Mouse (Mus musculus) midbrain, embryonic 16.5 days (tissue): ENCODE results near the gene Sdhaf1. TPM values are rescaled to one million over a fixed set of nuclear protein-coding genes. Genes with fewer than 3 reads are reported as not detected.
A peak's percentile ranks its signal among the peaks of the same experiment; 100 is the strongest.

Source experiments
- ATAC-seq: fragments of 200-750 bp; cut with Nextera tagmentation; 2 replicates; pipeline ENCODE4 v1.8.0; 2017; ENCODE audit warnings: moderate TSS enrichment
- H3K27ac ChIP-seq: fragments of 300-500 bp; sonication (generic); 2 replicates; pipeline ENCODE4 v1.5.1; 2014; ENCODE audit warnings: mild to moderate bottlenecking, low read length, mixed read lengths
- H3K27me3 ChIP-seq: fragments of 300-500 bp; sonication (generic); 2 replicates; pipeline ENCODE4 v1.6.1; 2014; ENCODE audit warnings: low read depth, low read length, mixed read lengths; ENCODE audit not compliant: control insufficient read depth, insufficient read depth
- H3K36me3 ChIP-seq: fragments of 300-500 bp; sonication (generic); 2 replicates; pipeline ENCODE4 v1.6.1; 2014; ENCODE audit warnings: mild to moderate bottlenecking, low read length, moderate library complexity, mixed read lengths; ENCODE audit not compliant: control insufficient read depth, insufficient read depth
- H3K4me1 ChIP-seq: fragments of 300-500 bp; sonication (generic); 2 replicates; pipeline ENCODE4 v1.6.1; 2014; ENCODE audit warnings: mild to moderate bottlenecking, low read length, mixed read lengths; ENCODE audit not compliant: control insufficient read depth, insufficient read depth
- H3K4me2 ChIP-seq: fragments of 300-500 bp; sonication (generic); 2 replicates; pipeline ENCODE4 v1.6.1; 2014; ENCODE audit warnings: mild to moderate bottlenecking, low read length, mixed read lengths
- H3K4me3 ChIP-seq: fragments of 300-500 bp; sonication (generic); 2 replicates; pipeline ENCODE4 v1.5.1; 2014; ENCODE audit warnings: low read depth, mild to moderate bottlenecking, low read length, moderate library complexity, mixed read lengths
- H3K9ac ChIP-seq: fragments of 300-500 bp; sonication (generic); 2 replicates; pipeline ENCODE4 v1.6.1; 2014; ENCODE audit warnings: low read depth, low read length, mixed read lengths
- H3K9me3 ChIP-seq: fragments of 300-500 bp; sonication (generic); replicated peaks from 2 replicates; pipeline ENCODE4 v1.6.1; 2014; ENCODE audit warnings: mild to moderate bottlenecking, low read length, mixed read lengths; ENCODE audit not compliant: control insufficient read depth, poor library complexity, severe bottlenecking
- WGBS: fragments of 180-500 bp; shearing (Covaris S2); extraction: QIAGEN DNeasy Blood & Tissue Kit; methylation state at CpG from one replicate; pipeline ENCODE4 v1.1.7; 2014; 5-methylcytosine and 5-hydroxymethylcytosine counted together
- polyA plus RNA-seq: library from polyadenylated mRNA; unstranded; fragments of >200 nt; fragmentation: Nextera tagmentation; extraction: Ambion mirVana; gene quantifications from 2 replicates; pipeline ENCODE4 v1.2.1, GENCODE M21; 2015

Sdhaf1 gene
- polyA plus RNA-seq, 1 experiment from 2014 or later = 16.9 TPM

DNA sequence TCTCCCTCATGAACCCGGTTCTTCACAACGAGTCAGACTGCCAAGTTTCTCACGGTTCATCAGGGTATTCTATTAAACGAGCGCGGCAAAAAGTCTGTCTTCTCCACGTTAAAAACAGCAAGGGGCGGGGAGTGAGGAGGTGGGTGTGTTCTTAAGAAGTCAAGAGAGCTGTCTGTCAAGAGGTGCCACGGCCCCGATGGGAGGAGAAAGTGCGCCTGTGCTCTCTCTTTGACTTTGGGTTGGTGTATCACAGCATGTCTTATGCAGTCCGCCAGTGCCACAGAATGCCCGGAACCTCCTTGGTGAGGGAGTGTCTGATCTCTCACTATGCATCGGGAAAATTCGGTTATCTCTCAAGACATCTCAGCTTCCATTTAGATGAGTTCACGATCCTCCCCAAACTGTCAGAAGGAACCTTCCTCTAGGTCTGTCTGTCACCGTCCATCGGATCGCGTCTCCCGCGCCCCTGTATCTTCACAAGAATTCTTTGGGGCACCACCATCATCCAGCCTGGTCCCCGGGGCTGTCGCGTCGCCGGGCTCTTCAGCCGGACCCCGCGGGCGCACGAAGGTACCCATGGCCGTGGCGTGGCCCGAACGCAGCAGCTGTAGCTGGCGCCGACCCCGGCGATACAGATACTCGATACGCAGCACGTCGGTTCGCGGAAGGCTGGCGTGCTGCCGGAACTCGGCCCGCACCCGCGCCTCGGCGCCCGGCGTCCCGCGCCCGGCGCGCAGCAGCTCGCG, 2.0 kb downstream of the Sdhaf1 start, which contains the start of gene E130208F15Rik:
TSS of gene E130208F15Rik (plus strand) at position 202 of the 746 bp plus-strand sequence.
- Histone ChIP-seq H3K9me3 (no peaks in the 10 kb centered on the region; the same call in 1 of the 2 replicates), H3K36me3 (no peaks in the 10 kb centered on the region), H3K27me3 (no peaks in the 10 kb centered on the region), H3K4me2 (peak within 1 kb of the TSS; percentile 87), H3K9ac (peak within 1 kb of the TSS; percentile 88), H3K4me1 (peaks cover 14% of the 10 kb centered on the region), H3K27ac (peak within 1 kb of the TSS; percentile 85), H3K4me3 (peak within 1 kb of the TSS; percentile 75)
- peak; percentile 70 for ATAC-seq
- WGBS = under 1% methylated on average over 57 of the region's 63 CpGs

DNA sequence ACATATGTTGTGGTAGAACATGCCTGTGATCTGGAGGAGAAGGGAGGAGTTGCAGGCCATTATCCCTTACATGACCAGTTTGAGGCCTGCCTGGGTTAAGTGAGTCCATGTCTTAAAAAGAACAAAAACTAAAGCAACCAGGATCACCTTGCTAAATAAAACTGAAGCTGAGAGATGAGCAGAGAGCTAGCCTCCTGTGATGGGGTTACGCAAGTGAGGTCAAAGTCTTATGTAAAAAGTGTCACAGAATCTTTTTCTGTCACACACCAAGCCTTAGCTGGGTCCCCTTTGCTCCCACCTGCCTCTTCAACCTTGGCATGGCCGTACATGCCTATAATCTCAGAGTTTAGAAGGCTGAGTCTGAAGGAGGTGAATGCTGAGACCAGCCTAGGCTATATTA, 2.7 kb downstream of the Sdhaf1 start:
- no peak overlapping the region for H3K27ac ChIP-seq
- H3K4me2 ChIP-seq = peak overlapping the region; percentile 87
- WGBS = 85% methylated on average over 2 of the region's 2 CpGs
- H3K9me3 ChIP-seq = no peaks in the 10 kb centered on the region; the same call in 1 of the 2 replicates
- ATAC-seq = no peak
- peaks cover 14% of the 10 kb centered on the region for H3K4me1 ChIP-seq
- H3K36me3 ChIP-seq = no peaks in the 10 kb centered on the region
- H3K9ac ChIP-seq = peak overlapping the region; percentile 88; the same call in 1 of the 2 replicates
- no peaks in the 10 kb centered on the region for H3K27me3 ChIP-seq
- H3K4me3 ChIP-seq = peak overlapping the region; percentile 75; the same call in 1 of the 2 replicates

DNA sequence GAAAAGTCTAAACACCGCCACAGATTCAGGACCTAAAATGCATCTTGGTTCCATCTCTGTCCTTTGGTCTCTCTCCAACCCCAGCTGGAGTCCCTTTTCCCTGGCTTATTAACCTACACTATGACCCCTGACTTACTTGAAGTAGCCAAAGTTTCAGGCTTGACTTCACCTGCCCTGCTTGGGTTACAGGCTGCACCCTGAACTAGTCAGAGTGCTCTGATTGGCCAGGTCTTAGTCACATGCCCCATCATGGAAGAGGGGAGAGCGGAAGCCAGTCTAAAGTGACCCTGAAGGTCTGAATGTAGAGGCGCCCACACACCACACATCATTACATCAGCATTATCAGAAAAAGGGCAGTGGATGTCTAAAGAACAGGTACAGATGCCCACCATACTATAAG, 5.6 kb downstream of the Sdhaf1 start:
- WGBS = 82% methylated on average over 3 of the region's 3 CpGs
- Histone ChIP-seq H3K9me3 (no peaks in the 10 kb centered on the region), H3K9ac (no peak overlapping the region), H3K4me1 (peaks cover 14% of the 10 kb centered on the region), H3K4me2 (no peak overlapping the region), H3K27me3 (no peaks in the 10 kb centered on the region), H3K36me3 (no peaks in the 10 kb centered on the region), H3K27ac (no peak overlapping the region), H3K4me3 (no peak overlapping the region)
- no peak for ATAC-seq

DNA sequence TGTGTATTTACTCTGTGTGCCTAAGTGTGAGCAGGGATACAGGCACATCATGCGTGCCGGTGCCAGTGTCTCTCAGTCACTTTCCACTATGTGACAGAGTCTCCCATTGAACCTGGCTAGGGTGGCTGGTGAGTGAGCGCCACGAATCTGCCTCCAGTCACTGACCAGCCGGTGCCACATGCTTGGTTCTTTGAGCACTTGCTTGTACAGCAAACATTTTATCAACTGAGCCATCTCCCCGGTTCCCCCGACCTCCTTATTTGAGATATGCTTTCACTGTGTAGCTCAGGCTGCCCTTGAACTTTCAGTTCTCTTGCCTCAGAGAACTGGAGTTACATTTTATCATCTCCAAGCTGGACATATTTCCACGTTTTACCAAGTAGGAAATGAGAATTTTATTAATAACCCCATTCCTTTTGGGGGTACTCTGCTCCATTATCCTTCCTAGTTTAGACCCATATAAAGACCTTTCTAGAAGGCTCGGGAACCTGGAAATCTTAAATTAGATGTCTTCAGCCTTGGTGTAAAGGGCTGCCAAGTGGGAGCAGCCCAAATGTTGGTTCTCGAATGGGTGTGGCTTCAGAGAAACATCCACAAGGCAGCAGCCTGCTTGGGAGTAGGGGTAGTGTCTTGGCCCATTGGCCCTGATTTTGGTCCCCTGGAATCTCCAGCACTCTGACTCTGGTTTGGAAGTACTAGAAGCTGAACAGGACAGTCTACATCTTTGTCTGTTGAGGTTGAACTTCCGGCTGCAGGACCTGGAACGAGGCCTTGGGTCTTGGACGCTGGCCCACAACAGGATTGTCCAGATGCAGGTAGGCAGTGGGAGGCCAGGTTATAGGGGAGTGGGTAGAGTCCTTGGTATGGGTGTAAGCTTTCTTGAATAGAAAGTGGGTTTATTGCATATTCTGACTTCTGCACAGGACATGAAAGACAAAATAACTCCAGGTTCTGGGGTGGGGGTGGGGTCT, 7.9 kb downstream of the Sdhaf1 start:
- no peaks in the 10 kb centered on the region for H3K27me3 ChIP-seq
- no peaks in the 10 kb centered on the region for H3K36me3 ChIP-seq
- no peaks in the 10 kb centered on the region for H3K9me3 ChIP-seq
- WGBS = 79% methylated on average over 13 of the region's 13 CpGs
- peaks cover 2% of the 10 kb centered on the region for H3K4me1 ChIP-seq
- H3K9ac ChIP-seq = no peak overlapping the region
- no peak overlapping the region for H3K27ac ChIP-seq
- no peak overlapping the region for H3K4me3 ChIP-seq
- no peak for ATAC-seq
- no peak overlapping the region for H3K4me2 ChIP-seq

DNA sequence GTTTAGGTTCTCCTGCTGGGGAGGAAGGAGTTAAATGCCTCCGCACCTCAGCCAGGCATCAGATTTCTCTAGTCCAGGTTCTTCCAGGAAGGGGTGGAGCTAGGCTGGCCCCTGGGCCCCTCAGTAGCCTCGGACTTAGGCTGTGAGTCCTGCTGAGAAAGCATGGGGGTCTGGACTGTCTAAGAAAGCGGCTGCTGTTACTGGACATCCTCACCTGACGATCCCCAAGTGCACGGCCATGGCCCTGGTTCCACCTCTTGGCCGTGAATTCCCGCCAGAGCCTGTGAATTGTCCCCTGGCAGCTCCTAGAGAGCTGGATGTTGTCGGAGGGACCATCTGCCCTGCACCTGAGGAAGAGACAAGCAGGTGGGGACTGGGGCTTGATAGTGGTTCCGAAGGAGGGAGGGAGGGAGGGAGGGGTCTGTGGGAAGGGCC, 9.0 kb downstream of the Sdhaf1 start, which contains the start of gene Syne4:
TSS of gene Syne4 (plus strand) at position 87 of the 435 bp plus-strand sequence.
- H3K4me2 ChIP-seq = no peak within 1 kb of the TSS
- H3K36me3 ChIP-seq = no peaks in the 10 kb centered on the region
- no peak within 1 kb of the TSS for H3K9ac ChIP-seq
- peak within 1 kb of the TSS; percentile 10; the same call in 1 of the 2 replicates for H3K4me3 ChIP-seq
- H3K27ac ChIP-seq = no peak within 1 kb of the TSS
- WGBS = 3% methylated on average over 9 of the region's 9 CpGs
- H3K27me3 ChIP-seq = no peaks in the 10 kb centered on the region
- no peaks in the 10 kb centered on the region for H3K9me3 ChIP-seq
- H3K4me1 ChIP-seq = peaks cover 4% of the 10 kb centered on the region
- no peak for ATAC-seq

DNA sequence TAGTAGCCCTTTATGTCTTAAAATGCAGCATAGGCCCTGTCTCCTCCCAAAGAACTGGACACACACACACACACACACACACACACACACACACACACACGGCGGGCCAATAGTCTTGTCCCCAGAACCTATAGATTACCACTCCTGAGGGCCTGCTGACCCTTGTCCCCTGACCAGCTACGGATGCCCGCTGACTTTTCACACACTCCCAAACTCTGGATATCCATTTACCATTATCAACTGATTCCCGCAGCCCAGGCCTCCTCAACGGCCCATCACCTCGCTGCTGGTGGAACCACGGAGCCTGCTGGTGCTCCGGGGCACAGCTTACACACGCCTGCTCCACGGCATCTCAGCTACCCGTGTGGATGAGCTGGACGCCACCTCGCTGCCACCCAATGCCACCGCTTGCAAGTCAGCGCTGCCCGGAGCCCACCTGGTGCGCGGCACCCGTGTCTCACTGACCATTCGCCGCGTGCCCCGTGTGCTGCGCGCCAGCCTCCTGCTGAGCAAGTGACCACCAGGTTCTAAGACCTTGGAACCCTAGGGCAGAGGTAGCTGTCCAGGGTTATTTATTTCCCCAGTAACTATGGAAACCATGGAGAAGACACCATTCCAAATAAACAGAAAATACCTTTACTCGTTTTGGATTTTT, 9.9 kb downstream of the Sdhaf1 start:
- Histone ChIP-seq H3K36me3 (no peaks in the 10 kb centered on the region), H3K4me1 (peaks cover 11% of the 10 kb centered on the region), H3K4me3 (no peak overlapping the region), H3K9ac (no peak overlapping the region), H3K4me2 (no peak overlapping the region), H3K27me3 (no peaks in the 10 kb centered on the region), H3K9me3 (no peaks in the 10 kb centered on the region), H3K27ac (no peak overlapping the region)
- 46% methylated on average over 26 of the region's 27 CpGs for WGBS
- no peak for ATAC-seq

DNA sequence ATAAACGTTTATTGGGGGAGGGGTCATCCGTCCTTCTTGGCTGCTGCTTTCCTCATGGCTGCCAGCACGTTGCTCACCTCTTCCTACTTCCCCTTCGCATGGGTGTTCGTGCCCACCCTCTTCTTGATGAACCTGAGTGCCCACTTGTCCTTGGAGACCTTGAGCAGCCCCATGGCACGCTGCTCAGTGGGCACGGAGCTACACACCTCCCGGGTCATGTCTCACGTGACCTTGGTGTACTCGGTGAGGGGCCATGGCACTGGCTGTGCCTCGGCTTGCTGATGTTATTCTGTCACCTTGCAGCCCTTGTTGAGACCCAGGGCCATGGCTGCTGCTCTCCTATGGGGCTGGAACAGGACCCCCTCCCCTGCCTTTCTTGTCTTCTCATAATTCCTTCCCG, 13.6 kb downstream of the Sdhaf1 start:
- H3K36me3 ChIP-seq = peaks cover 15% of the 10 kb centered on the region
- H3K27ac ChIP-seq = no peak overlapping the region
- H3K9ac ChIP-seq = no peak overlapping the region
- H3K4me1 ChIP-seq = peaks cover 17% of the 10 kb centered on the region
- 91% methylated on average over 12 of the region's 12 CpGs for WGBS
- no peaks in the 10 kb centered on the region for H3K27me3 ChIP-seq
- no peak overlapping the region for H3K4me2 ChIP-seq
- no peak for ATAC-seq
- no peaks in the 10 kb centered on the region for H3K9me3 ChIP-seq
- H3K4me3 ChIP-seq = no peak overlapping the region

DNA sequence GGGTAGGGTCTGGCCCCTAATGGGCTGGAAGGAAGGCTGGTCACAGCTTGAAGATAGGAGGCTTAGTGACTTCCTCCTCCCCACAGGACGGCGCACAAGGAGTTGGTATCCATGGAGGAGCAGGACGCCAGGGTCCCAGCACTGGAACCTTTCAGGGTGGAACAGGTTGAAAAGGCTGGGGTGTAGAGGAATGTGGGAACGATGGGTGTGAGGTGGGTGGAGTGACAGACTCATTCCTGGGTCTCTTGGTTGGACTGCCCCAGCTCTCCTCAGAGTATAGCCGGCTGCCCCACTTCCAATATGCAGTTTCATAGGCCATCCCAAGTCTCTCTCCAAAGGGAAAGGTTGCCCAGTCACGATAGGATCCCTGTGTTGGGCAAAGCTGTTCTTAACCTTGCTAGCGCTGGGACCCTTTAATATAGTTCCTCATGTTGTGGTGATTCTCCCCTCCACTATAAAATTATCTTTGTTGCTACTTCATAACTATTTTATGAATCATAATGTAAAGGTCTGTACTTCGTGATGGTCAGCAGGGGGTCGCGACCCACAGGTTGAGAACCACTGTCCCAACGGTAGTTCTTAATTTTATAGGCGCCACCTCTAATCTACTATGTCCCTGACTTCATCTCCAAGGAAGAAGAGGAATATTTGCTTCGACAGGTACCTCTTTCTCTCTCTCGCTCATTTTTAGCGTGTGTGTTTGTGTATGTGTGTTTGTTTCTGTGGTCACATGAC, 14.1 kb downstream of the Sdhaf1 start:
- H3K27ac ChIP-seq = no peak overlapping the region
- H3K4me1 ChIP-seq = peaks cover 17% of the 10 kb centered on the region
- H3K27me3 ChIP-seq = no peaks in the 10 kb centered on the region
- peaks cover 17% of the 10 kb centered on the region for H3K36me3 ChIP-seq
- 58% methylated on average over 15 of the region's 15 CpGs for WGBS
- H3K4me2 ChIP-seq = peak overlapping the region; percentile 82
- H3K4me3 ChIP-seq = peak overlapping the region; percentile 60
- H3K9ac ChIP-seq = peak overlapping the region; percentile 73
- no peak for ATAC-seq
- H3K9me3 ChIP-seq = no peaks in the 10 kb centered on the region
